Mouse (Mus musculus): ENCODE results near the gene Srcin1. TPM values are rescaled to one million over a fixed set of nuclear protein-coding genes. Genes with fewer than 3 reads are reported as not detected.

Srcin1 gene
- polyA plus RNA-seq, 1 experiment from 2014 or later: 9.6 TPM

DNA sequence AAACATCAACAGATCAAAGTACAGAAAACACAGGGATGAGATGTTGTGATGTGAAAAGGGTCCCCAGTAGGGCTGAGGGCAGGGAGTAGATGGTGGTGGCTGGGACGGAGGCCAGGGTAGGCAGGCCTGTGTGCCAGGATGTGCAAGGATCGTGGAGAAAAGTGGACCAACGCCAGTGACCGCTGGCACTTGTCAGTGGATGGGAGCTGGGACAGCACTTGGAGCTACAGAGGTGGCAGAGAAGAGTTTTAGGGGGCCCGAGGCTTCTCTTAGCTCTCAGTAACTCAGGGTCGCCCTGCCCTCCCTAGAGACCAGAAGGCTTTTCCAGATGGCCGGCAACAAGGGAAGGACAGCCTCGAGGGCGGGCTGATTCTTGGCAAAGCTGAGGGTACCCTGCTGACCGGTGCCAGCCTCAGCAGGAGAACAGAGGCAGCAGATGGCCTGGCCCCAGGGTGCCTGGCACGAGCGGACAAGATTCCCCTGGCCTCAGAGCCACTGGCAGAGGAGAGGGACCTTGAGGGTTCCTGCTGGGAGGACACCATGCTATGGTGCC lies 32.7 kb downstream of the Srcin1 start:
- Histone ChIP-seq H3K4me2 (ENCODE audit: low read length) (no peak overlapping the region), H3K36me3 (ENCODE audit: control insufficient read depth, insufficient read depth, low read length) (0 out of 2 replicates have a peak, but pooled peaks cover 9% of the 10 kb centered on the region), H3K9me3 (ENCODE audit: control insufficient read depth, low read length) (no peaks in the 10 kb centered on the region), H3K9ac (replicated peaks; ENCODE audit: low read length) (no peak overlapping the region), H3K4me3 (replicated peaks; ENCODE audit: low read depth, low read length) (no peak overlapping the region), H3K4me1 (ENCODE audit: control insufficient read depth, insufficient read depth, low read length) (peaks cover 19% of the 10 kb centered on the region), H3K27ac (replicated peaks; ENCODE audit: low read depth, low read length) (no peak overlapping the region), H3K27me3 (ENCODE audit: control insufficient read depth, insufficient read depth, low read length) (peaks cover 4% of the 10 kb centered on the region; the same call in 1 of the 2 replicates)
- DNase-seq (no peak), ATAC-seq (ENCODE audit: low FRiP score, low TSS enrichment) (no peak)
- WGBS: 46% methylated on average over 12 of the region's 12 CpGs

GRCm38 (mm10) chr11:97542171-97543150 lies 33.5 kb downstream of the Srcin1 start:
- DNase-seq: no peak
- H3K4me3 ChIP-seq (replicated peaks; ENCODE audit: low read depth, low read length): no peak overlapping the region
- WGBS: 80% methylated on average over 22 of the region's 22 CpGs
- no peak for ATAC-seq (ENCODE audit: low FRiP score, low TSS enrichment)
- H3K9ac ChIP-seq (replicated peaks; ENCODE audit: low read length): no peak overlapping the region
- peaks cover 24% of the 10 kb centered on the region for H3K4me1 ChIP-seq (ENCODE audit: control insufficient read depth, insufficient read depth, low read length)
- no peak overlapping the region for H3K4me2 ChIP-seq (ENCODE audit: low read length)
- H3K27ac ChIP-seq (replicated peaks; ENCODE audit: low read depth, low read length): no peak overlapping the region
- H3K9me3 ChIP-seq (ENCODE audit: control insufficient read depth, low read length): no peaks in the 10 kb centered on the region
- H3K27me3 ChIP-seq (ENCODE audit: control insufficient read depth, insufficient read depth, low read length): peaks cover 6% of the 10 kb centered on the region
- 0 out of 2 replicates have a peak, but pooled peaks cover 9% of the 10 kb centered on the region for H3K36me3 ChIP-seq (ENCODE audit: control insufficient read depth, insufficient read depth, low read length)

- DNase-seq: peak; percentile 75
- no peak overlapping the region for H3K27ac ChIP-seq (replicated peaks; ENCODE audit: low read depth, low read length)
- WGBS: 65% methylated on average over 3 of the region's 3 CpGs
- peaks cover 22% of the 10 kb centered on the region for H3K27me3 ChIP-seq (ENCODE audit: control insufficient read depth, insufficient read depth, low read length)
- ATAC-seq (ENCODE audit: low FRiP score, low TSS enrichment): no peak
- no peaks in the 10 kb centered on the region for H3K9me3 ChIP-seq (ENCODE audit: control insufficient read depth, low read length)
- H3K4me3 ChIP-seq (replicated peaks; ENCODE audit: low read depth, low read length): no peak overlapping the region
- H3K9ac ChIP-seq (replicated peaks; ENCODE audit: low read length): no peak overlapping the region
- peaks cover 16% of the 10 kb centered on the region for H3K36me3 ChIP-seq (ENCODE audit: control insufficient read depth, insufficient read depth, low read length)
- H3K4me2 ChIP-seq (ENCODE audit: low read length): no peak overlapping the region
- peaks cover 24% of the 10 kb centered on the region for H3K4me1 ChIP-seq (ENCODE audit: control insufficient read depth, insufficient read depth, low read length)
These were observed 35.4 kb downstream of the Srcin1 start for GRCm38 (mm10) chr11:97540604-97541003.

GRCm38 (mm10) chr11:97540136-97540535 lies 35.9 kb downstream of the Srcin1 start:
- Histone ChIP-seq H3K4me2 (ENCODE audit: low read length) (no peak overlapping the region), H3K9ac (replicated peaks; ENCODE audit: low read length) (no peak overlapping the region), H3K4me3 (replicated peaks; ENCODE audit: low read depth, low read length) (no peak overlapping the region), H3K27ac (replicated peaks; ENCODE audit: low read depth, low read length) (no peak overlapping the region), H3K36me3 (ENCODE audit: control insufficient read depth, insufficient read depth, low read length) (peaks cover 20% of the 10 kb centered on the region), H3K27me3 (ENCODE audit: control insufficient read depth, insufficient read depth, low read length) (peaks cover 27% of the 10 kb centered on the region), H3K4me1 (ENCODE audit: control insufficient read depth, insufficient read depth, low read length) (peaks cover 24% of the 10 kb centered on the region), H3K9me3 (ENCODE audit: control insufficient read depth, low read length) (no peaks in the 10 kb centered on the region)
- no peak for ATAC-seq (ENCODE audit: low FRiP score, low TSS enrichment)
- DNase-seq: no peak
- 69% methylated on average over 3 of the region's 3 CpGs for WGBS

- no peak for DNase-seq
- H3K4me1 ChIP-seq (ENCODE audit: control insufficient read depth, insufficient read depth, low read length): peaks cover 24% of the 10 kb centered on the region
- peaks cover 22% of the 10 kb centered on the region for H3K36me3 ChIP-seq (ENCODE audit: control insufficient read depth, insufficient read depth, low read length)
- no peak for ATAC-seq (ENCODE audit: low FRiP score, low TSS enrichment)
- H3K27ac ChIP-seq (replicated peaks; ENCODE audit: low read depth, low read length): no peak overlapping the region
- no peaks in the 10 kb centered on the region for H3K9me3 ChIP-seq (ENCODE audit: control insufficient read depth, low read length)
- H3K4me3 ChIP-seq (replicated peaks; ENCODE audit: low read depth, low read length): no peak overlapping the region
- H3K4me2 ChIP-seq (ENCODE audit: low read length): no peak overlapping the region
- H3K27me3 ChIP-seq (ENCODE audit: control insufficient read depth, insufficient read depth, low read length): peaks cover 32% of the 10 kb centered on the region
- whole genome bisulfite sequencing: 38% methylated on average over 5 of the region's 5 CpGs
- no peak overlapping the region for H3K9ac ChIP-seq (replicated peaks; ENCODE audit: low read length)
These were observed 36.4 kb downstream of the Srcin1 start for GRCm38 (mm10) chr11:97539622-97540021.

DNA sequence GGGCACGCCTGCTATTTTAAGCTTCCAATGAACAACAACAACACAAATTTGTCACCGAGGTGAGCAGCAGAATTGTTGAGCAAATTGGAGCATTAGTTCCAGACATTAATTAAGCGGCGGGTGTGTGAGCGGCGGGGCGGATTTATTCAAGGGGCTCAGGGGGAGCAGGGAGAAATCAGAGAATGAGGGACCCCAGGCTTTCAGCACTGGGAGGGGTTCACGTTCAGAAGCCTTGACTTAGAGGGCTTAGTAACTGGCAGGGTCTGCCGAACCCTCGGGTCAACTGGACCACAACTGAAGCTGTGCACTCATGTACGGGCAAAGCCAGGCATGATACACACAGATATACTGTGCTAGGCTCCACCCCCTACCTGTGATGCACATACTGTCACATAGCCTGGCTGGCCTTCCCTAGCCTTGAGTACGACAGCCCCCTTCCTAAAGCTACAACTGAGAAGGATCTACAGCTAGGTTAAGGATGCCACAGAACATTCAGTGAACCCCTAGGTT lies 38.4 kb downstream of the Srcin1 start:
- DNase-seq: no peak
- Histone ChIP-seq H3K4me1 (ENCODE audit: control insufficient read depth, insufficient read depth, low read length) (peaks cover 22% of the 10 kb centered on the region), H3K36me3 (ENCODE audit: control insufficient read depth, insufficient read depth, low read length) (peaks cover 40% of the 10 kb centered on the region), H3K27me3 (ENCODE audit: control insufficient read depth, insufficient read depth, low read length) (peaks cover 52% of the 10 kb centered on the region), H3K9ac (replicated peaks; ENCODE audit: low read length) (peak overlapping the region; percentile 27; the same call in 1 of the 2 replicates), H3K4me3 (replicated peaks; ENCODE audit: low read depth, low read length) (no peak overlapping the region), H3K4me2 (ENCODE audit: low read length) (peak overlapping the region; percentile 37), H3K27ac (replicated peaks; ENCODE audit: low read depth, low read length) (no peak overlapping the region), H3K9me3 (ENCODE audit: control insufficient read depth, low read length) (no peaks in the 10 kb centered on the region)
- 20% methylated on average over 12 of the region's 12 CpGs for WGBS
- ATAC-seq (ENCODE audit: low FRiP score, low TSS enrichment): no peak

DNA sequence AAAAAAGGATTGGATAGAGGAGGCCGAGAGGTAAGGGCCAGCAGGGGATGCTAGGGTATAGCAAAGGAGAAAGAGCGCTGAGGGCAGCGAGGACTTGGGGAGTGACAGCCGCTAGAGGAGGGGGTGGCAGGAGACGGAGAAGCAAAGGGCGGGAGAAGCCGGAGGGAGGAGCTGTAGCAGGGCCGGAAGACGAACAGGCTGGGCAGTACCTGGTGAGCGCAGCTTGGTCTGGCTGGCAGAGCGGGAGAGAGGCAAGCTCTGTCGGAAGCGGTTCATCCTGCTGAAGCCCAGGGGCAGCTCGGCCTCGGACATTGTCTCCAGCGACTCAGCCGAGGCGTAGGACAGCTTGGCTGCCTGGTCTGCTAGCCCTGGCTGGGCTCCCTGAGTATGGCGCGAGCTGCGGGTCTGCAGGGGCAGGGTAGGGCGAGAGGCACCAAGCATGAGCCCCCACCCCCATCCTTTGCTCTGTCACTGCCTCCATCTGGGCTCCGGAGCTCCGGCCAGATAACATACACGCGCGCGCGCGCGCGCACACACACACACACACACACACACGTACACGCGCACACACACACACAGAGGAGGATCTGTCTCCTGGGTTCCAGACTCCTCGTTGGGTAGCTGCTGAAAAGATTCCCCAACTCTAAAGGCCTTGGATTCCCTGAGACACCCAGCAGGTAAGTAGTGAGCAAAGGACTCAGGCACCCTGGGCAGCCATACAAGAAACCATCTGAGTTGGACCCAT lies 39.0 kb downstream of the Srcin1 start:
- no peaks in the 10 kb centered on the region for H3K9me3 ChIP-seq (ENCODE audit: control insufficient read depth, low read length)
- H3K4me2 ChIP-seq (ENCODE audit: low read length): peak overlapping the region; percentile 37
- H3K4me3 ChIP-seq (replicated peaks; ENCODE audit: low read depth, low read length): peak overlapping the region; percentile 15; the same call in 1 of the 2 replicates
- H3K9ac ChIP-seq (replicated peaks; ENCODE audit: low read length): peak overlapping the region; percentile 27; the same call in 1 of the 2 replicates
- H3K27ac ChIP-seq (replicated peaks; ENCODE audit: low read depth, low read length): no peak overlapping the region; the same call in 1 of the 2 replicates
- H3K4me1 ChIP-seq (ENCODE audit: control insufficient read depth, insufficient read depth, low read length): peaks cover 23% of the 10 kb centered on the region
- H3K36me3 ChIP-seq (ENCODE audit: control insufficient read depth, insufficient read depth, low read length): peaks cover 37% of the 10 kb centered on the region
- H3K27me3 ChIP-seq (ENCODE audit: control insufficient read depth, insufficient read depth, low read length): peaks cover 52% of the 10 kb centered on the region
- 6% methylated on average over 35 of the region's 36 CpGs for WGBS
- ATAC-seq (ENCODE audit: low FRiP score, low TSS enrichment) (no peak), DNase-seq (peak; percentile 50)

DNA sequence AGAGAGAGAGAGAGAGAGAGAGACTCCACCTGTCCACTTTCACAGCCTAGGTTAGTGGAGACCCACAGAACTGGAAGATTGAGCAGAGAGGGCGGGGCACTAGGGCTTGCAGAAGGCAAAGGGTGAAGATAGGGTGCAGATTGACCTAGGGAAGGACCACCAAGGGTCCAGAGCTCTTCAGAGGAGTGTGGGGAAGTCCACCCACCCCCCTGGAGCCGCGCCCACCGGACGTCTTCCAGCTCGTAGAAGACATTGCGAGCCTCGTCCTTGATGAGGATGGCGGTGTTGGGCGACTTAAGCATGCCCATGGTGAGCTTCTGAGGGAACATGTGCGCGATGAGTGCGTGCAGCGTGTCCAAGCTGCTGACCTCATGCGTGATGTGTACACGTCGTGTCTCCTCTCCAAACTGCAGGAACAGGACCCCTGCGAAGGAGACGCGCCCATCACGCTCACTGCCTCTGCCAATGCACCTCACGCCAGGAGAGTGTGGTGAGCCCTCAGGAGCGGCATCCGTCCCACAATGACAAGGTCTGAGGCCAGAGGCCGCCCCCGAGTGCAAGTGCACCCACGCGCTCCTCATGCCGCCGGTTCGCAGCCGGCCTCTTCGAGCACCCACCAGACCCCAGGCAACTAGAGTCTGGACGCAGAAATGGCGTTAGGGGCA lies 39.8 kb downstream of the Srcin1 start:
- Histone ChIP-seq H3K9me3 (ENCODE audit: control insufficient read depth, low read length) (no peaks in the 10 kb centered on the region), H3K27me3 (ENCODE audit: control insufficient read depth, insufficient read depth, low read length) (peaks cover 52% of the 10 kb centered on the region), H3K4me1 (ENCODE audit: control insufficient read depth, insufficient read depth, low read length) (peaks cover 28% of the 10 kb centered on the region), H3K4me2 (ENCODE audit: low read length) (peak overlapping the region; percentile 37; the same call in 1 of the 2 replicates), H3K36me3 (ENCODE audit: control insufficient read depth, insufficient read depth, low read length) (peaks cover 36% of the 10 kb centered on the region), H3K9ac (replicated peaks; ENCODE audit: low read length) (no peak overlapping the region), H3K27ac (replicated peaks; ENCODE audit: low read depth, low read length) (no peak overlapping the region), H3K4me3 (replicated peaks; ENCODE audit: low read depth, low read length) (no peak overlapping the region)
- ATAC-seq (ENCODE audit: low FRiP score, low TSS enrichment) (no peak), DNase-seq (no peak)
- WGBS: 24% methylated on average over 35 of the region's 35 CpGs

All from midbrain, embryonic 14.5 days (tissue).